Mouse (Mus musculus): ENCODE results near the gene Numbl.

Numbl gene

GRCm38 (mm10) chr7:27251946-27252345 lies 6.3 kb upstream of the Numbl start:
- no peak for DNase-seq (ENCODE audit: low read depth, low spot score)

DNA sequence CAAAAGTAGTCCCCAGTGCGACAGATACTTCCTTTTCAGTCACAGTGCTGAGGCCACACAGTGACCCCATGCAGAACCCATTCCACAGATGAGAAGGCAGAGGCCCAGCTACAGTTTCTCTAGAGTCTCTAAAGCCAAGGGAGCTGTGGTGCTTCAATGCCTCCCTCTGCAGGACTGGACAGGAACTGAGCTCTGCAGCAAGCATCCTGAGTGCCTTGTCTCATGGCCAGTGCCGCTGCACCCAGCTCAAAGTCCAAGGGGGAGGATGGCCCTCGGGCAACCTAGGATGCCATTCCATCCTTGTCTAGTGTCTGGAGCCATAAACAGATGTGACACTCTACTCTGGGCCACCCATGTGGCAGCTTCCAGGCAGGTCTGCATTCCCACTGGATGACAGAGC lies 2.5 kb upstream of the Numbl start:
- DNase-seq (ENCODE audit: low read depth, low spot score), result peak; percentile 50

- DNase-seq (ENCODE audit: low read depth, low spot score), result no peak
Measured at GRCm38 (mm10) chr7:27257046-27257851, 984 bp upstream of the Numbl start.

- DNase-seq (ENCODE audit: low read depth, low spot score), result no peak
Measured at GRCm38 (mm10) chr7:27257852-27258204, 405 bp upstream of the Numbl start.

GRCm38 (mm10) chr7:27259271-27259721 lies 1.1 kb downstream of the Numbl start:
- no peak for DNase-seq (ENCODE audit: low read depth, low spot score)

DNA sequence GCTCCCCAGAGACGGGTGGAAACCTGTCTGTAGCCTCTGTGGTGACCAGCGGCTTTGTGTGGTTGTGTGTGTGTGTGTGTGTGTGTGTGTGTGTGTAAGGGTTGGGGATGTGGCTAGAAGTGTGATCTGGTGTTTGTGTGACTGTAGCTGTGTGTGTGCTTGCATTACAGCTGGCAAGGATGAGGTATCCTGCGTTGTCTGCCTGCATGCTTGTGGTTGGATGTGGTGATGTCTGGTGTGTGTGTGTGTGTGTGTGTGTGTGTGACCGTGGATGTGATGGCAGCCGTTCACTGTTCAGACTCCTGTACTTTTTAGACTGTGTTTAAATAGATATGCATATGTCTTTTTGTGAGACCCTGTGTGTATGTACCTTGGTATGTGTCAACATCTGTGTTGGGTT lies 1.5 kb downstream of the Numbl start:
- no peak for DNase-seq (ENCODE audit: low read depth, low spot score)

DNA sequence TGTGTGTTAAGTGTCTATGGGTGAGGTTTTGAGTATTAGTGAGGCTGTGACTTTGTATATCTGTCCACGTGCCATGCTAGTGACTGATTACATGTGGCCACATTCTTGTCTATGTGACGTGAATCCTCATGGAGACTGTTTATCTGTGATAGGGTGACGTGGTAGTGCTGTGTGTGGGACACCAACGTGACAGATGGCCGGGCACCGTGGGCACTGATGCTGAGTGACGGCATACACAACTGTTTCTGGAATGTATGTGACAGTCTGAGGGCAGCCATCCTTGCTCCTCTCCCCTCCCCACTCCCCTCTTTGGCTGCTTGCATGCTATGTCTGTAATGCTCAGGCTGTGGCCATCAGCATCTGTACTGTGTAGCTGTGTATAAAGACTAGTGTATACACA lies 2.6 kb downstream of the Numbl start:
- DNase-seq (ENCODE audit: low read depth, low spot score), result no peak

- DNase-seq (ENCODE audit: low read depth, low spot score), result no peak
Measured at GRCm38 (mm10) chr7:27261888-27262287, 3.7 kb downstream of the Numbl start.

- DNase-seq (ENCODE audit: low read depth, low spot score), result no peak
Measured at GRCm38 (mm10) chr7:27264761-27265160, 6.5 kb downstream of the Numbl start.

- peak; percentile 64 for DNase-seq (ENCODE audit: low read depth, low spot score)
Measured at GRCm38 (mm10) chr7:27266515-27267128, 8.4 kb downstream of the Numbl start.

- peak; percentile 48 for DNase-seq (ENCODE audit: low read depth, low spot score)
Measured at GRCm38 (mm10) chr7:27271423-27271822, 13.2 kb downstream of the Numbl start.

DNA sequence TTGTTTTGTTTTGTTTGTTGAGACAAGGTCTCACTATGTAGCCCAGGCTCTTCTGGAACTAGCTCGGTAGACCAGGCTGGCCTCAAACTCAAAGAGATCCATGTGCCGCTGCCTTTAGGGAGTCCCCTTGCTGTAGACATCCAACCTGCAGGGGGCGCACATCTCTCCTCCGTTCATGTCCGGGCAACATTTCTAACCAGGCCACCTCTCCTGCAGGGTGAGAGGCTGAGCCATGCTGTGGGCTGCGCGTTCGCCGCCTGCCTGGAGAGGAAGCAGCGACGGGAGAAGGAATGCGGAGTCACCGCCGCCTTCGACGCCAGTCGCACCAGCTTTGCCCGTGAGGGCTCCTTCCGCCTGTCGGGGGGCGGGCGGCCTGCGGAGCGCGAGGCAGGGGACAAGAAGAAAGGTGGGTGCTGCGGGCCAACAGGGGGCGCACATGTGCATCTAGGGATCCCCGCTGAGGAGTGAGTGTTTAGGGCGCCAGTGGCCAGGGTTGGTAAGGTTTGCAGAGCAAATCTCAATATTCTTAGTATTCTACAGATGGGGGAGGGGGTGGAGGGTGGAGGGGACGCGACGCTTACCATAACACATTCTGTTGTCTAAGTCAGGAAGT lies 15.6 kb downstream of the Numbl start:
- DNase-seq (ENCODE audit: low read depth, low spot score), result peak; percentile 95

DNA sequence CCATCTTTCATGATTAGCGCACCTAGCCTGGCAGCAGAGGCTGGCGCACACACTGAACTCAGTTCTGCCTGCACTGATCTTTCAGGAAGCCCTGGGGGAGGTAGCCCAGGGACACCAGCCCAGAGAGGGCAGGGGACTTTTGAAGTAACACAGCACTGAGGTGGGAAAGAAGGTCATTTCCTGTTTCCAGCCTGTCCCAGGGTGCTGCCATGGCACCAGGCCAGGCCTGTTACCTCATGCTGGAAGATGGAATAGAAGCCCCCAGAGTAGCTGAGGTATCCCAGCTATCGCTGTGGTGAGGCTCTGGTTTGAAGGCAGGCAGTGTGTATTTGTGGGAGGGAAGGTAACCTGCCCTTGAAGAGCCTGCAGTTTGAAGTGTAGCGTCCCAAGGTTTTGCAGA lies 16.7 kb downstream of the Numbl start:
- no peak for DNase-seq (ENCODE audit: low read depth, low spot score)

DNA sequence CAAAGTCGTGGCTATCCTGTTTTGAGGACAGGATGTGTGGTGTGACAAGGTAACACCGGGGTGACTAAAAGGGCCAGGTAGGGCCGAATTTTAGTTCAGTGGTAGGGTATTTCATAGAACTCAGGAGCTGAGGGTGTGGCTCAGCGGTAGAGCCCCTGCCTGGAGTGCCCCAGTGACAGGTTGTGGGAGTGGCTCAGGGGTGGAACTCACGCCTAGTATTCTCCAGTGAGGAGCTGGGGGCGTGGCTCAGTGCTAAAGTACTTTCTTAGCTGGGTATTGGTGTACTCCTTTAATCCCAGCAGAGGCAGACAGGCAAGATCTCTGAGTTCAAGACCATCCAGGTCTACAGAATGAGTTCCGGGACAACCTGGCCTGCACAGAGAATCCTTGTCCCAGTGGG lies 17.8 kb downstream of the Numbl start:
- DNase-seq (ENCODE audit: low read depth, low spot score), result peak; percentile 79

DNA sequence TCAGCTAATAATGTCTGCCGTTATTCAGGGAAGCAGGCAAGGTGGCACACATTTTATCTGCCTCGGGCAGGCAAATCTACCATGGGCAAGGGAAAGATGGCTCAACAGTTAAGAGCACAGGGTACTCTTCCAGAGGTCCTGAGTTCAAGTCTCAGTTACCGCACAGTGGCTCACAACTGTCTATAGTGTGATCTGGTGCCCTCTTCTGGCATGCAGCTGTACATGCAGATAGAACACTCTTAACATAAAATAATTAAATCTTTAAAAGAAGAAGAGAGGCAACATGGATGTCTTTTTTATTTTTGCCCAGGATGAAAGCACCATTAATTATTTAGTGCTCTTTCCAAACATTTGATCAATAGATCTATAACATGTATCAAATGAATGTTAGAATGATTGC lies 19.0 kb downstream of the Numbl start:
- DNase-seq (ENCODE audit: low read depth, low spot score), result peak; percentile 46

GRCm38 (mm10) chr7:27281717-27282116 lies 23.5 kb downstream of the Numbl start:
- DNase-seq (ENCODE audit: low read depth, low spot score), result no peak

GRCm38 (mm10) chr7:27282225-27282624 lies 24.0 kb downstream of the Numbl start:
- peak; percentile 20 for DNase-seq (ENCODE audit: low read depth, low spot score)

- peak; percentile 97 for DNase-seq (ENCODE audit: low read depth, low spot score)
Measured at GRCm38 (mm10) chr7:27284865-27285697, 26.8 kb downstream of the Numbl start.

DNA sequence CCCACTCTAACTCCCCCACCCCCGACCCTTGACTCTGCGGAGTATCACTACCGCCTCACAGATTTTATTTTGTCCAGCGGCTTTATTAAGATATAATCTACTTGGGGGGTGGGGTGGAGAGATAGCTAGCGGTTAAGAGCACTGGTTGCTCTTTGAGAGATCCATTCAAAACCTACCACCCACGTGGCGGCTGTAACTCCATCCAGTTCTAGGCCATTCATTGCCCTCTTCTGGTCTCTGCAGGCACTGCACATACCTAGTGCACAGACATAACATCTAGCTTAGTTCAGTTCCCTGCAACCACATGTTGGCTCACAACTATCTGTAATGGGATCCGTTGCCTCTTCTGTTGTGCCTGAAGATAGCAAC lies 27.4 kb downstream of the Numbl start:
- DNase-seq (ENCODE audit: low read depth, low spot score), result peak; percentile 96

- peak; percentile 57 for DNase-seq (ENCODE audit: low read depth, low spot score)
Measured at GRCm38 (mm10) chr7:27288732-27289131, 30.5 kb downstream of the Numbl start.

GRCm38 (mm10) chr7:27290555-27290954 lies 32.3 kb downstream of the Numbl start:
- peak; percentile 82 for DNase-seq (ENCODE audit: low read depth, low spot score)

Measured in ES-CJ7 (cell line).